ENCODE assay signal across 14 mouse cellular contexts in genomic region chr2:122125680-122126572, GRCm38 (mm10). TPM values are rescaled to one million over a fixed set of nuclear protein-coding genes. Genes with fewer than 3 reads are reported as not detected.
A peak's percentile ranks its signal among the peaks of the same experiment; 100 is the strongest.
DNase-seq lines count a peak whose midpoint lies in the region; ATAC-seq and TF ChIP-seq lines count a peak whose summit lies in the region.
"Had no signal": no experiment of that assay in that cellular context is flagged by ENCODE, and none has a peak within 500 bp of the region (broad histone marks: within the 10 kb centered on the region; RNA-seq: fewer than 3 reads in every experiment).

No protein-coding gene starts in this region.

- peak overlapping the region; percentile 65 for H3K27ac ChIP-seq in ES-Bruce4 (ENCODE audit: insufficient read depth, low read length)

- TF ChIP-seq EP300 in ES-Bruce4 (IDR thresholded peaks at IDR 0.05; ENCODE audit: insufficient read depth, low read depth, low read length) = peak; percentile 83

- H3K27me3 ChIP-seq in ES-Bruce4 (ENCODE audit: control insufficient read depth, insufficient read depth, low read length, poor library complexity, severe bottlenecking) = no peaks in the 10 kb centered on the region
- H3K27me3 ChIP-seq: Patski had no signal

- 0 out of 2 replicates have a peak overlapping the region, but pooled peaks have one; percentile 13 for H3K9ac ChIP-seq in ES-Bruce4 (ENCODE audit: low read depth, poor library complexity, severe bottlenecking)

- H3K36me3 ChIP-seq in ES-Bruce4 (ENCODE audit: control insufficient read depth, insufficient read depth, low read length, poor library complexity, severe bottlenecking) = no peaks in the 10 kb centered on the region

- ATAC-seq in granulocyte monocyte progenitor cell, adult 5-6 weeks (replicated peaks; ENCODE audit: poor library complexity, severe bottlenecking) = peak; percentile 63
- ATAC-seq in megakaryocyte progenitor cell, adult 5-6 weeks (replicated peaks; ENCODE audit: poor library complexity) = peak; percentile 77
- ATAC-seq: Patski had no signal

- peaks cover 10% of the 10 kb centered on the region for H3K4me1 ChIP-seq in ES-Bruce4 (ENCODE audit: control insufficient read depth, insufficient read depth, low read length)

- peak overlapping the region; percentile 41 for H3K4me3 ChIP-seq in ES-Bruce4 (ENCODE audit: low read depth, low read length)

- H3K9me3 ChIP-seq in ES-Bruce4 (replicated peaks; ENCODE audit: control insufficient read depth, insufficient read depth, low read length, poor library complexity, severe bottlenecking) = no peaks in the 10 kb centered on the region

- no peak for TF ChIP-seq CTCF in ES-Bruce4 (IDR thresholded peaks at IDR 0.05; ENCODE audit: low read depth, low read length)

- DNase-seq in 416B (ENCODE audit: low read depth) = peak; percentile 25
- DNase-seq in testis, postnatal 14 days (ENCODE audit: low spot score) = no peak
- no peak for DNase-seq in cerebellum, postnatal 36 days
- no peak for DNase-seq in right cerebral cortex, postnatal 14 days
- DNase-seq in layer of hippocampus, postnatal 14 days (ENCODE audit: low spot score in 2 of 2) = no peak
- DNase-seq: cerebellum, postnatal 14 days; gastrocnemius, postnatal 36 days had no signal

- peak; percentile 17 for TF ChIP-seq POLR2A in ES-Bruce4 (IDR thresholded peaks at IDR 0.05; ENCODE audit: insufficient read depth, low read length)

RNA-seq across cellular contexts. Expression of gene Spg11, which starts 7.7 kb away (rescaled TPM):
- 31.5 and 33.3 TPM in 2 replicates for polyA plus RNA-seq in ES-Bruce4 (2011; ENCODE audit: insufficient read depth, insufficient read length, low read depth, missing spikeins)
- 12.2 and 13.2 TPM in 2 replicates for total RNA-seq in granulocyte monocyte progenitor cell, adult 5-6 weeks (2014; fragmentation: Nextera tagmentation)
- 10.7 and 12.5 TPM in 2 replicates for total RNA-seq in granulocyte monocyte progenitor cell, adult 5-6 weeks (2017)
- total RNA-seq in megakaryocyte progenitor cell, adult 5-6 weeks (2015) = 8.9 and 10.5 TPM in 2 replicates
- total RNA-seq in megakaryocyte progenitor cell, adult 5-6 weeks (2017) = 11.3 and 13.4 TPM in 2 replicates
- total RNA-seq in layer of hippocampus, postnatal 14 days (2021) = 10 to 100 TPM; 17.3 to 19.7 TPM

RNA-seq across cellular contexts. Expression of gene B2m, which starts 21.6 kb away (rescaled TPM):
- 116 and 119 TPM in 2 replicates for polyA plus RNA-seq in ES-Bruce4 (2011; ENCODE audit: insufficient read depth, insufficient read length, low read depth, missing spikeins)
- 1,957 and 2,269 TPM in 2 replicates for total RNA-seq in granulocyte monocyte progenitor cell, adult 5-6 weeks (2014; fragmentation: Nextera tagmentation)
- 1,824 and 1,957 TPM in 2 replicates for total RNA-seq in granulocyte monocyte progenitor cell, adult 5-6 weeks (2017)
- total RNA-seq in megakaryocyte progenitor cell, adult 5-6 weeks (2015) = 3,812 and 4,089 TPM in 2 replicates
- 1,717 and 2,014 TPM in 2 replicates for total RNA-seq in megakaryocyte progenitor cell, adult 5-6 weeks (2017)
- total RNA-seq in layer of hippocampus, postnatal 14 days (2021) = 10 to 100 TPM; 70.8 to 93.3 TPM

RNA-seq across cellular contexts. Expression of gene Trim69, which starts 34.6 kb away (rescaled TPM):
- 0.43 TPM in 1 of 2 replicates, not detected in the other for polyA plus RNA-seq in ES-Bruce4 (2011; ENCODE audit: insufficient read depth, insufficient read length, low read depth, missing spikeins)
- total RNA-seq in granulocyte monocyte progenitor cell, adult 5-6 weeks (2014; fragmentation: Nextera tagmentation) = 0.56 TPM in 1 of 2 replicates, not detected in the other
- total RNA-seq in granulocyte monocyte progenitor cell, adult 5-6 weeks (2017) = not detected in 2 replicates
- total RNA-seq in megakaryocyte progenitor cell, adult 5-6 weeks (2015) = 0.46 TPM in 1 of 2 replicates, not detected in the other
- total RNA-seq in megakaryocyte progenitor cell, adult 5-6 weeks (2017) = not detected in 2 replicates
- total RNA-seq in layer of hippocampus, postnatal 14 days (2021) = not detected
- total RNA-seq: gastrocnemius, postnatal 36 days; left cerebral cortex, adult 8-10 months had no signal
- polyA plus RNA-seq: hindbrain, embryonic 11.5 days; kidney, embryonic 16.5 days had no signal

Comparison
In these comparisons a context has a peak if more than half of its experiments do, and no peak if none do; other contexts are left out.
1. RNA of gene B2m, which starts 21.6 kb away (total RNA-seq): 1,717 to 4,089 TPM in megakaryocyte progenitor cell, adult 5-6 weeks and 1,824 to 2,269 TPM in granulocyte monocyte progenitor cell, adult 5-6 weeks; 70.8 to 93.3 TPM in layer of hippocampus, postnatal 14 days; every median in the first group is over 10 times any median in the second.